8 mouse cellular contexts compared by ENCODE assay signal in genomic region chr2:181307144-181307804, GRCm38 (mm10). TPM values are rescaled to one million over a fixed set of nuclear protein-coding genes. Genes with fewer than 3 reads are reported as not detected.
DNase-seq lines count a peak whose midpoint lies in the region; ATAC-seq and TF ChIP-seq lines count a peak whose summit lies in the region.

No protein-coding gene starts in this region.

- H3K9me3 ChIP-seq in heart, postnatal 0 days (replicated peaks; ENCODE audit: control insufficient read depth, low read length), result no peaks in the 10 kb centered on the region

- H3K4me1 ChIP-seq in cortical plate, adult 2 months (ENCODE audit: control insufficient read depth, insufficient read depth, low read length), result peaks cover 2% of the 10 kb centered on the region; the same call in 1 of the 2 replicates
- H3K4me1 ChIP-seq in heart, postnatal 0 days (ENCODE audit: control insufficient read depth, insufficient read depth), result no peaks in the 10 kb centered on the region

- TF ChIP-seq EP300 in heart, postnatal 0 days (IDR thresholded peaks at IDR 0.05; ENCODE audit: low read depth), result no peak

- WGBS in heart, postnatal 0 days, result 9% methylated on average over 30 of the region's 30 CpGs

- no peaks in the 10 kb centered on the region for H3K36me3 ChIP-seq in heart, postnatal 0 days (replicated peaks; ENCODE audit: control insufficient read depth, insufficient read depth, low read length)

- peaks cover 44% of the 10 kb centered on the region for H3K27me3 ChIP-seq in heart, postnatal 0 days (ENCODE audit: control insufficient read depth, insufficient read depth, low read length)

- no peak overlapping the region for H3K9ac ChIP-seq in heart, postnatal 0 days (replicated peaks; ENCODE audit: low read depth, low read length)

- peak; percentile 68 to 70 for DNase-seq in B cell, adult 2 months
- peak; percentile 89 for DNase-seq in ES-CJ7 (ENCODE audit: low read depth, low spot score)
- peak; percentile 20 for DNase-seq in heart, postnatal 0 days (ENCODE audit: low spot score)
- peak; percentile 48 to 80 for DNase-seq in kidney, postnatal 36 days
- DNase-seq in lung, postnatal 25 days (ENCODE audit: low spot score), result peak; percentile 53
- DNase-seq in right cerebral cortex, adult 18-20 months, result peak; percentile 74
- DNase-seq in ovary, adult 18-20 months (ENCODE audit: low spot score), result no peak

- TF ChIP-seq POLR2A in cortical plate, adult 2 months (IDR thresholded peaks at IDR 0.05; ENCODE audit: extremely low read depth, insufficient read depth, low read length), result 0 out of 2 replicates have a peak, but pooled peaks have one; percentile 11

- peak; percentile 39 for TF ChIP-seq CTCF in cortical plate, adult 2 months (IDR thresholded peaks at IDR 0.05; ENCODE audit: extremely low read depth, insufficient read depth, low read length)
- peak; percentile 43 for TF ChIP-seq CTCF in heart, postnatal 0 days (IDR thresholded peaks at IDR 0.05; ENCODE audit: low read depth)

- no peak for ATAC-seq in heart, postnatal 0 days (ENCODE audit: insufficient read depth, low read depth)

- no peak overlapping the region for H3K4me2 ChIP-seq in heart, postnatal 0 days (ENCODE audit: low read depth, low read length)

- H3K4me3 ChIP-seq in cortical plate, adult 2 months (ENCODE audit: insufficient read depth, low read length), result no peak overlapping the region
- no peak overlapping the region for H3K4me3 ChIP-seq in heart, postnatal 0 days (ENCODE audit: low read depth, low read length)

- no peak overlapping the region for H3K27ac ChIP-seq in cortical plate, adult 2 months (ENCODE audit: insufficient read depth, low read length)
- H3K27ac ChIP-seq in heart, postnatal 0 days (ENCODE audit: low read depth), result no peak overlapping the region

RNA-seq across cellular contexts. Expression of gene Stmn3, which starts 7.0 kb away (rescaled TPM):
- polyA plus RNA-seq in cortical plate, adult 2 months (2012; rRNA removed), result 777 and 783 TPM in 2 replicates
- total RNA-seq in heart, postnatal 0 days (2014; rRNA removed; ENCODE audit: low replicate concordance), result 0.31 and 2.0 TPM in 2 replicates
- 0.16 and 0.78 TPM in 2 replicates for polyA plus RNA-seq in heart, postnatal 0 days (2015; fragmentation: Nextera tagmentation; extraction: Ambion mirVana)

RNA-seq across cellular contexts. Expression of gene Rtel1, which starts 12.3 kb away (rescaled TPM):
- 55.5 and 62.0 TPM in 2 replicates for polyA plus RNA-seq in cortical plate, adult 2 months (2012; rRNA removed)
- total RNA-seq in heart, postnatal 0 days (2014; rRNA removed; ENCODE audit: low replicate concordance), result 27.4 and 53.1 TPM in 2 replicates
- 7.6 and 10.0 TPM in 2 replicates for polyA plus RNA-seq in heart, postnatal 0 days (2015; fragmentation: Nextera tagmentation; extraction: Ambion mirVana)

RNA-seq across cellular contexts. Expression of gene Gmeb2, which starts 19.4 kb away (rescaled TPM):
- polyA plus RNA-seq in cortical plate, adult 2 months (2012; rRNA removed), result 22.8 and 23.4 TPM in 2 replicates
- total RNA-seq in heart, postnatal 0 days (2014; rRNA removed; ENCODE audit: low replicate concordance), result 13.4 and 13.5 TPM in 2 replicates
- 4.5 and 4.6 TPM in 2 replicates for polyA plus RNA-seq in heart, postnatal 0 days (2015; fragmentation: Nextera tagmentation; extraction: Ambion mirVana)

RNA-seq across cellular contexts. Expression of gene Zgpat, which starts 57.5 kb away (rescaled TPM):
- 89.3 and 99.8 TPM in 2 replicates for polyA plus RNA-seq in cortical plate, adult 2 months (2012; rRNA removed)
- total RNA-seq in heart, postnatal 0 days (2014; rRNA removed; ENCODE audit: low replicate concordance), result 26.0 and 38.4 TPM in 2 replicates
- 18.7 and 19.2 TPM in 2 replicates for polyA plus RNA-seq in heart, postnatal 0 days (2015; fragmentation: Nextera tagmentation; extraction: Ambion mirVana)

RNA-seq across cellular contexts. Expression of gene Arfrp1, which starts 57.9 kb away (rescaled TPM):
- 70.9 and 72.7 TPM in 2 replicates for polyA plus RNA-seq in cortical plate, adult 2 months (2012; rRNA removed)
- 11.4 and 17.9 TPM in 2 replicates for total RNA-seq in heart, postnatal 0 days (2014; rRNA removed; ENCODE audit: low replicate concordance)
- 54.8 and 59.4 TPM in 2 replicates for polyA plus RNA-seq in heart, postnatal 0 days (2015; fragmentation: Nextera tagmentation; extraction: Ambion mirVana)

Comparison
In these comparisons a context has a peak if more than half of its experiments do, and no peak if none do; other contexts are left out.
1. RNA of gene Stmn3, which starts 7.0 kb away (polyA plus RNA-seq): 777 to 783 TPM in cortical plate, adult 2 months; 0.16 to 0.78 TPM in heart, postnatal 0 days; every median in the first group is over 100 times any median in the second.